Mouse (Mus musculus) midbrain, embryonic 10.5 days (tissue): Measurements from ENCODE around the gene Atp6v0a4. TPM values are rescaled to one million over a fixed set of nuclear protein-coding genes. Genes with fewer than 3 reads are reported as not detected.

Experiments used
- DNase-seq: peaks from one replicate; pipeline ENCODE4 v3.0.0-alpha.2; 2017; ENCODE audit warnings: low spot score
- H3K27ac ChIP-seq: fragments of 300-500 bp; sonication (generic); replicated peaks from 2 replicates; pipeline ENCODE4 v1.5.1; 2016; ENCODE audit warnings: mild to moderate bottlenecking
- H3K27me3 ChIP-seq: fragments of 300-500 bp; sonication (generic); 2 replicates; pipeline ENCODE4 v1.6.1; 2016; ENCODE audit warnings: low read depth, mild to moderate bottlenecking; ENCODE audit not compliant: poor library complexity, severe bottlenecking
- H3K36me3 ChIP-seq: fragments of 300-500 bp; sonication (generic); 2 replicates; pipeline ENCODE4 v1.6.1; 2016; ENCODE audit warnings: mild to moderate bottlenecking, moderate library complexity
- H3K4me1 ChIP-seq: fragments of 300-500 bp; sonication (generic); 2 replicates; pipeline ENCODE4 v1.6.1; 2016
- H3K4me3 ChIP-seq: fragments of 300-500 bp; sonication (generic); 2 replicates; pipeline ENCODE4 v1.5.1; 2016; ENCODE audit warnings: mild to moderate bottlenecking, moderate library complexity
- H3K9me3 ChIP-seq: fragments of 300-500 bp; sonication (generic); replicated peaks from 2 replicates; pipeline ENCODE4 v1.6.1; 2016; ENCODE audit warnings: mild to moderate bottlenecking
- WGBS: fragments of 180-500 bp; shearing (Covaris S2); methylation state at CpG from one replicate; pipeline ENCODE4 v1.1.7; 2016; 5-methylcytosine and 5-hydroxymethylcytosine counted together
- polyA plus RNA-seq: library from polyadenylated mRNA; unstranded; fragments of >200 nt; fragmentation: Nextera tagmentation; extraction: Ambion mirVana; gene quantifications from 2 replicates; pipeline ENCODE4 v1.2.1, GENCODE M21; 2016

The Atp6v0a4 gene
- polyA plus RNA-seq, 1 experiment from 2014 or later = not detected

GRCm38 (mm10) chr6:38145463-38146065, 21.2 kb upstream of the Atp6v0a4 start:
- WGBS = 59% methylated on average over 8 of the region's 8 CpGs
- no peak overlapping the region for H3K27ac ChIP-seq
- no peaks in the 10 kb centered on the region for H3K27me3 ChIP-seq
- peaks cover 5% of the 10 kb centered on the region; the same call in 1 of the 2 replicates for H3K4me1 ChIP-seq
- H3K9me3 ChIP-seq = no peaks in the 10 kb centered on the region
- no peak overlapping the region for H3K4me3 ChIP-seq
- peaks cover 74% of the 10 kb centered on the region for H3K36me3 ChIP-seq
- no peak for DNase-seq

GRCm38 (mm10) chr6:38144161-38144998, 20.0 kb upstream of the Atp6v0a4 start:
- Histone ChIP-seq H3K27ac (no peak overlapping the region), H3K4me1 (peaks cover 3% of the 10 kb centered on the region; the same call in 1 of the 2 replicates), H3K27me3 (no peaks in the 10 kb centered on the region), H3K9me3 (no peaks in the 10 kb centered on the region), H3K4me3 (no peak overlapping the region), H3K36me3 (peaks cover 69% of the 10 kb centered on the region)
- 86% methylated on average over 9 of the region's 9 CpGs for WGBS
- no peak for DNase-seq

- peaks cover 66% of the 10 kb centered on the region for H3K36me3 ChIP-seq
- no peak overlapping the region for H3K4me3 ChIP-seq
- H3K27ac ChIP-seq = no peak overlapping the region
- DNase-seq = no peak
- WGBS = 93% methylated on average over 9 of the region's 9 CpGs
- no peaks in the 10 kb centered on the region for H3K27me3 ChIP-seq
- H3K9me3 ChIP-seq = no peaks in the 10 kb centered on the region
- H3K4me1 ChIP-seq = no peaks in the 10 kb centered on the region
These were observed 16.0 kb upstream of the Atp6v0a4 start for GRCm38 (mm10) chr6:38140402-38140801.

- H3K36me3 ChIP-seq = peaks cover 72% of the 10 kb centered on the region
- no peak overlapping the region for H3K27ac ChIP-seq
- WGBS = 97% methylated on average over 3 of the region's 3 CpGs
These were observed 14.7 kb upstream of the Atp6v0a4 start for GRCm38 (mm10) chr6:38139086-38139485.

DNA sequence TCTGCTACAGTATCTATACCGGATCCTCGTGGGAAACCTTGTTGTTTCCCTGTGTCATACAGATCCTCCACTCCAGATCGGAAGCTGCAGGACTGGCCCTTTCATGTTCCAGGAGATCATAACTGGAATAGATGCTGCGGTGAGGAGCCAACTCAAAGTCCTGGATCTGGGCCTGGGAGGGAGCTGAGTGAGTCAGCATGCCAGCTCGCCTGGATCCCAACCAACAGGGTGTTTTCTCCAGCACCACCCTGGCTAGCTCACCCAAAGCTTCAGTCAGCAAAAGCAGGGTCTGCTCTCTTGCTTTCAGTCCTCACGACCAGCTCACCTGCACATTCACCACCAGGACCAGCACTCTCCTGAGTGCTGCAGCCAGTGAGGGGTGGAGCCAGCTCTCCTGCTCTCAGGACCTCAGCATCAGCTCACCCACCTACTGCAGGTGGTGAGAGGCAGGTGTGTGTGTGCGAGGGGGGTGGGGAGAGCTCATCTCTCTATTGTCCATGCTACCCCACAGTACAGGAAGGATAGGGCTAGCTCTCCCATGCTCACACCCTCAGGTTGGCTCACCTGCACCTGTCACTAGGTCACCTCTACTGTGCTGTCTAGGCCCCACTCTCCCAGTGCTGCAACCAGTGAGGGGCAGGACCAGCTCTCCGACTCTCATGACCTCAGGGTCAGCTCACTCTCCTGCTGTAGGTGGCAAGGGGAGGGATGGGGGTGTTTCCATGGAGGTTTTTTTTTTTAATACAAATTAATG, 10.6 kb upstream of the Atp6v0a4 start:
- H3K27ac ChIP-seq = no peak overlapping the region
- H3K4me3 ChIP-seq = no peak overlapping the region
- no peaks in the 10 kb centered on the region for H3K9me3 ChIP-seq
- H3K27me3 ChIP-seq = no peaks in the 10 kb centered on the region
- H3K4me1 ChIP-seq = no peaks in the 10 kb centered on the region
- DNase-seq = no peak
- peaks cover 78% of the 10 kb centered on the region for H3K36me3 ChIP-seq
- 88% methylated on average over 8 of the region's 8 CpGs for WGBS

More at GRCm38 (mm10) chr6:38139086-38139485, 14.7 kb upstream of the Atp6v0a4 start:
- Histone ChIP-seq H3K4me3 (no peak overlapping the region), H3K4me1 (no peaks in the 10 kb centered on the region), H3K9me3 (no peaks in the 10 kb centered on the region), H3K27me3 (no peaks in the 10 kb centered on the region)
- DNase-seq = no peak

- WGBS = 91% methylated on average over 4 of the region's 4 CpGs
- Histone ChIP-seq H3K4me1 (no peaks in the 10 kb centered on the region), H3K9me3 (no peaks in the 10 kb centered on the region), H3K27ac (no peak overlapping the region), H3K27me3 (no peaks in the 10 kb centered on the region), H3K36me3 (peaks cover 80% of the 10 kb centered on the region), H3K4me3 (no peak overlapping the region)
- no peak for DNase-seq
These were observed 7.4 kb upstream of the Atp6v0a4 start for GRCm38 (mm10) chr6:38131801-38132231.

DNA sequence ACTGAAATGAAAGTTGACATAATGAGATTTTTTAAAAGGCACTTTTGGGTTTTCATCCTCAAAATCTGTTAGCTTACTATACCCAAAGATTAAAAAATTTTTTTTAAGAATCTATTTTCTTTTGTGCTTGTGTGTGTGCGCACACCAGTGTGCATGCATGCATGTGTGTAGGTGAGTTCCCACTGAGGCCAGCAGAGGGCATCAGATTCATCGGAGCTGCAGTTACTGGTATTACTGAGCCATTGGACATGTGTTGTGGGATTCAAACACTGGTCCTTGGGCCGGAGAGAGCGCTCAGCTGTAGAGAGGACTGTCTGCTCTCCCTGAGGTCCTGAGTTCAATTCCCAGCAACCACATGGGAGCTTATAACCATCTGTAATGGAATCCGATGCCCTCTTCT, 5.5 kb upstream of the Atp6v0a4 start:
- Histone ChIP-seq H3K4me3 (no peak overlapping the region), H3K27me3 (no peaks in the 10 kb centered on the region), H3K36me3 (peaks cover 79% of the 10 kb centered on the region), H3K27ac (no peak overlapping the region), H3K4me1 (no peaks in the 10 kb centered on the region), H3K9me3 (no peaks in the 10 kb centered on the region; the same call in 1 of the 2 replicates)
- no peak for DNase-seq
- 94% methylated on average over 5 of the region's 5 CpGs for WGBS

DNA sequence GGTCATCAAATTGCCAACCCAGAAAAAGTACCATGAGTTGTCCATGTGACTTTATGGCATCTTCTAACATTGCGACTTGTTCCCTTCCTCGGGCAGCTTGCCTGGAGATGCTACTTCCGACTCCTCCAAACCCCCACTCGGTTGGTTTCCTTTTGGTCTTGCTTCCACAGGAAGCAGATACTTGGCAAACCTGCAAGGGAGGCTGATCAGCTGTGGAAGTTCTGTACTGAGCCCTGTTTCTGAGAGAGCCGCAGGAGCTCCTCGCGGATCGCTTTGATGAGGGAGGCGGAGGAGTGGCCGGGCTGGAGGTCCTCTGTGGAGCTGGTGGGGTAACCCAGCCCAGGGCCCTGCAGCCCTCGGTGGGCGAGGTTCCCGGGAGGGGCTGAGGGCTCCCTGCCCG, 3.7 kb upstream of the Atp6v0a4 start:
- no peaks in the 10 kb centered on the region for H3K4me1 ChIP-seq
- H3K27ac ChIP-seq = no peak overlapping the region
- H3K9me3 ChIP-seq = no peaks in the 10 kb centered on the region; the same call in 1 of the 2 replicates
- no peaks in the 10 kb centered on the region for H3K27me3 ChIP-seq
- 88% methylated on average over 14 of the region's 14 CpGs for WGBS
- H3K4me3 ChIP-seq = no peak overlapping the region
- H3K36me3 ChIP-seq = peaks cover 87% of the 10 kb centered on the region
- DNase-seq = no peak

DNA sequence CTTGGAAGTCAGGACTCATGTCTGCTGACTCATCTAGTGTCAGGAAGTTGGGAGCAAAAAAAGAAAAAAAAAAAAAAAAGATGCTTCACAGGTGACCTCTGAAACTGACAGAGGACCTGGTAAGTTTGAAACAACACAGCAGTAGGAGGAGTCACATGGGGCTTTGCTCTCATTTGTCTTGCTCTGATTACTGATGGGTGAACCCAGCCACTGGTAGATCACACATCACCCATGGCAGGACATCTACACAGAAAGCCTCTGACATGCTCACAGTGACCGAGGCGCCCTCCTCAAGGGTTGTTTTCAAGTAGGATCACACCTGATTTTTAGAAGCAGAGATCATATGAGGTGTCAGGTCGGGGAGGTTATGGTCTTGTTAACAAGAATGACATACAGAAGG, 1.1 kb upstream of the Atp6v0a4 start:
- peaks cover 3% of the 10 kb centered on the region; the same call in 1 of the 2 replicates for H3K4me1 ChIP-seq

DNA sequence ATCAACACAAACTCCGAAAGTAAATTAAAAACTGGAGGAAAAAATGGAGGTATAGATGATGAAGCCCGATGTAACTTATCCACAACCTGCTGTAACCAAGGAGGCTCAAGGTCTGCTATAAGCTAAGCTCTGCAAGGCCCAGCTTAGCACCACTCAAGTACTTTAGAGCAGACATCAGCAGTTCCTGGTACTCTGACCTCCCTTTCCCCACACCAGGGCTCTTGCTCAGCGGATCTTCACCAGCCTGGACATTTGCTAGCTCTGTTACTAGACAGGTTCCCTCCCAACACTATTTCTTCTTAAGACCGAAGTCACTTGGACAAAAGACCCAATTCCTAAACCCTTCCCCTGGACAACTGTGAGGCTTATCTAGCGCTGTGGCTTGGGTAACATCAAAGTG, 496 bp upstream of the Atp6v0a4 start:
- Histone ChIP-seq H3K36me3 (peaks cover 61% of the 10 kb centered on the region), H3K27me3 (no peaks in the 10 kb centered on the region), H3K9me3 (no peaks in the 10 kb centered on the region; the same call in 1 of the 2 replicates), H3K4me3 (no peak overlapping the region), H3K4me1 (peaks cover 3% of the 10 kb centered on the region; the same call in 1 of the 2 replicates), H3K27ac (no peak overlapping the region)
- no peak for DNase-seq
- 94% methylated on average over 5 of the region's 5 CpGs for WGBS

More for the DNA sequence above, 1.1 kb upstream of the Atp6v0a4 start:
- H3K4me3 ChIP-seq = no peak overlapping the region
- no peaks in the 10 kb centered on the region; the same call in 1 of the 2 replicates for H3K9me3 ChIP-seq
- H3K27me3 ChIP-seq = no peaks in the 10 kb centered on the region
- H3K27ac ChIP-seq = no peak overlapping the region
- no peak for DNase-seq
- peaks cover 66% of the 10 kb centered on the region for H3K36me3 ChIP-seq
- WGBS = 95% methylated on average over 3 of the region's 3 CpGs

GRCm38 (mm10) chr6:38123471-38124206, 747 bp downstream of the Atp6v0a4 start:
- H3K4me3 ChIP-seq = no peak overlapping the region
- no peaks in the 10 kb centered on the region for H3K27me3 ChIP-seq
- peaks cover 51% of the 10 kb centered on the region for H3K36me3 ChIP-seq
- H3K27ac ChIP-seq = no peak overlapping the region
- no peak for DNase-seq
- WGBS = 89% methylated on average over 18 of the region's 18 CpGs
- H3K4me1 ChIP-seq = peaks cover 3% of the 10 kb centered on the region; the same call in 1 of the 2 replicates
- H3K9me3 ChIP-seq = no peaks in the 10 kb centered on the region; the same call in 1 of the 2 replicates

DNA sequence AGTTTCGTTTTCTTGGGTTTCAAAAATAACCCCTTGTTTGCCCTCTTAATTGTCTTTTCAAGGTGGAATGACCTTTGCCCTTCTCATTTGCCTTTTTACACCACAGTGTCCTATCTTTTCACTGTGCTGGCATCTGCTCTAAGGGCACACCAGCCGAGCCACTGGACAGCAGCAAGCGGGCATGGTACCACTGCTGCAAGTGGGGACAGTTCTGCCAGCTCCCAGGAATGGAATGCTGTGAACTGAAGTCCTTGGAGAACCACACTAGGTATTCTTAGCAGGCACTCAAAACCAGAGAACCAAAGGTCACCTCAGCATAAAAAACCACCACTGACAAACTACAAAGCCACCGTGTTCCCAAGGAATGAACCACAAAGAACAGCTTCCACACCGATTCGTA, 1.6 kb downstream of the Atp6v0a4 start:
- H3K27me3 ChIP-seq = no peaks in the 10 kb centered on the region
- H3K9me3 ChIP-seq = no peaks in the 10 kb centered on the region; the same call in 1 of the 2 replicates
- H3K4me1 ChIP-seq = peaks cover 3% of the 10 kb centered on the region; the same call in 1 of the 2 replicates
- 78% methylated on average over 6 of the region's 6 CpGs for WGBS
- DNase-seq = no peak
- no peak overlapping the region for H3K4me3 ChIP-seq
- no peak overlapping the region for H3K27ac ChIP-seq
- H3K36me3 ChIP-seq = peaks cover 43% of the 10 kb centered on the region
